ENCODE assay signal across 11 mouse cellular contexts in genomic region chr7:135961026-135961425, GRCm38 (mm10).
DNase-seq lines count a peak whose midpoint lies in the region; ATAC-seq and TF ChIP-seq lines count a peak whose summit lies in the region.
"Had no signal": no experiment of that assay in that cellular context is flagged by ENCODE, and none has a peak within 500 bp of the region (broad histone marks: within the 10 kb centered on the region; RNA-seq: fewer than 3 reads in every experiment).

No protein-coding gene starts in this region.

- no peak overlapping the region for H3K27ac ChIP-seq in forebrain, embryonic 14.5 days (ENCODE audit: low read depth, low read length)
- no peak overlapping the region for H3K27ac ChIP-seq in stomach, postnatal 0 days (replicated peaks)

- H3K4me3 ChIP-seq in forebrain, embryonic 14.5 days (ENCODE audit: low read depth, low read length): no peak overlapping the region
- H3K4me3 ChIP-seq in stomach, postnatal 0 days (ENCODE audit: low read depth, low read length): no peak overlapping the region

- TF ChIP-seq CTCF in stomach, postnatal 0 days (IDR thresholded peaks at IDR 0.05; ENCODE audit: low read depth): no peak

- H3K27me3 ChIP-seq in forebrain, embryonic 14.5 days (replicated peaks; ENCODE audit: control insufficient read depth, insufficient read depth, low read length): no peaks in the 10 kb centered on the region
- H3K27me3 ChIP-seq in stomach, postnatal 0 days (ENCODE audit: control insufficient read depth, insufficient read depth, low read length): no peaks in the 10 kb centered on the region

- H3K4me2 ChIP-seq in forebrain, embryonic 14.5 days (ENCODE audit: low read length): no peak overlapping the region
- H3K4me2 ChIP-seq in stomach, postnatal 0 days (replicated peaks; ENCODE audit: low read depth): no peak overlapping the region

- TF ChIP-seq EP300 in stomach, postnatal 0 days (optimal IDR thresholded peaks at IDR 0.05): no peak

- peaks cover 15% of the 10 kb centered on the region for H3K4me1 ChIP-seq in forebrain, embryonic 14.5 days (ENCODE audit: control insufficient read depth, insufficient read depth, low read length)
- H3K4me1 ChIP-seq in stomach, postnatal 0 days (replicated peaks; ENCODE audit: control insufficient read depth, insufficient read depth): no peaks in the 10 kb centered on the region

- intact Hi-C loops in left cerebral cortex, postnatal 14 days (cut with DNase I): no loop called here

- no peaks in the 10 kb centered on the region for H3K36me3 ChIP-seq in forebrain, embryonic 14.5 days (ENCODE audit: control insufficient read depth, insufficient read depth, low read length)
- no peaks in the 10 kb centered on the region for H3K36me3 ChIP-seq in stomach, postnatal 0 days (ENCODE audit: control insufficient read depth, insufficient read depth, low read length)

- peak; percentile 71 for ATAC-seq in forebrain, embryonic 14.5 days
- no peak for ATAC-seq in stomach, postnatal 0 days (ENCODE audit: low FRiP score, low TSS enrichment)

- 67% methylated on average over 8 of the region's 8 CpGs for WGBS in forebrain, embryonic 14.5 days
- WGBS in stomach, postnatal 0 days: 68% methylated on average over 8 of the region's 8 CpGs

- no peaks in the 10 kb centered on the region for H3K9me3 ChIP-seq in forebrain, embryonic 14.5 days (replicated peaks; ENCODE audit: control insufficient read depth, low read length)
- no peaks in the 10 kb centered on the region for H3K9me3 ChIP-seq in stomach, postnatal 0 days (ENCODE audit: control insufficient read depth, low read length)

- no peak overlapping the region for H3K9ac ChIP-seq in forebrain, embryonic 14.5 days (ENCODE audit: low read length)
- no peak overlapping the region for H3K9ac ChIP-seq in stomach, postnatal 0 days (ENCODE audit: low read length)

- DNase-seq in left cerebral cortex, postnatal 14 days (ENCODE audit: low spot score in 2 of 2): peak; percentile 16 to 35
- no peak for DNase-seq in left cerebral cortex, adult 11 months (ENCODE audit: low spot score)
- peak; percentile 79 for DNase-seq in forebrain, embryonic 14.5 days (ENCODE audit: low spot score)
- DNase-seq in heart, postnatal 4 days: peak; percentile 21
- DNase-seq in right cerebral cortex, postnatal 36 days (ENCODE audit: low spot score in 2 of 2): peak; percentile 4 to 12
- DNase-seq in ovary, postnatal 14 days (ENCODE audit: low spot score): no peak
- no peak for DNase-seq in embryo, embryonic 11 days
- DNase-seq in stomach, postnatal 0 days (ENCODE audit: low spot score): no peak
- DNase-seq: adrenal gland, postnatal 14 days; lung, postnatal 10 days; thymus, postnatal 36 days had no signal

Comparison
In these comparisons a context has a peak if more than half of its experiments do, and no peak if none do; other contexts are left out.
1. DNase-seq: peak in left cerebral cortex, postnatal 14 days (2 of 2), forebrain, embryonic 14.5 days (single experiment), heart, postnatal 4 days (single experiment) and right cerebral cortex, postnatal 36 days (2 of 2); none in left cerebral cortex, adult 11 months (single experiment), ovary, postnatal 14 days (single experiment), embryo, embryonic 11 days (single experiment) and stomach, postnatal 0 days (single experiment).